Mouse (Mus musculus) spleen, adult 2 months (tissue): ENCODE measurements around the gene Gm35315.

Source experiments
- CTCF ChIP-seq: fragments of 200-500 bp; IDR thresholded peaks from 2 replicates; pipeline ENCODE4 v1.5.1; 2011; ENCODE audit warnings: mild to moderate bottlenecking, inconsistent platforms; ENCODE audit not compliant: insufficient read depth, insufficient read length, insufficient replicate concordance; ENCODE audit errors: extremely low read depth
- POLR2A ChIP-seq: fragments of 200-500 bp; IDR thresholded peaks from 2 replicates; pipeline ENCODE4 v1.6.1; 2011; ENCODE audit warnings: low read depth, low read length, inconsistent platforms

GRCm38 (mm10) chr5:110106140-110106871 lies 12.1 kb upstream of the Gm35315 start:
- no peak for TF ChIP-seq CTCF
- no peak for TF ChIP-seq POLR2A
